Mouse (Mus musculus): ENCODE results near the gene Gabrr3.
A peak's percentile ranks its signal among the peaks of the same experiment; 100 is the strongest.
"Not testable (repeated sequence)": the region's sequence is repeated elsewhere in the genome, so short reads cannot be mapped to it uniquely, and the experiment has no call there.

The Gabrr3 gene

DNA sequence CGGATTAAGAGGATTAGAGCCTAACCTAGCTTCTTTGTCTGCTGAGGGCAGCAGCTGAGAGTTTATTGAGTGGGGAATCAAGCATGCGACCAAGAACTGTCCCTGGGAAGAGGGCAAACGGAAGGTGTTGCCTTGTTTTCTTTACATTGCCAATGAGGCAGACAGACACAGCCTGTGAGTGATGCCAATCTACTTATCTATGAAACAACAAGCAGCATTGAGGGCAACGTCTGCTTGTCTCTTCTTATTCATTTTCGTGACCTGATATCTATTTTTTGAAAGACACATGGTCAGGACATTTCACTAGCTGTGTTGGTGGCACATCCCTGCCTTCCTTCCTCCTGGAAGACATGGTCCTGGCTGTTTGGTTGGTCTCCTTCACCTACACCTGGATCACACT is at the start of gene Gabrr3:
Gene Gabrr3, plus strand, starts transcription at position 301 of the 400 bp plus-strand sequence.
- DNase-seq (ENCODE audit: low spot score): no peak

DNA sequence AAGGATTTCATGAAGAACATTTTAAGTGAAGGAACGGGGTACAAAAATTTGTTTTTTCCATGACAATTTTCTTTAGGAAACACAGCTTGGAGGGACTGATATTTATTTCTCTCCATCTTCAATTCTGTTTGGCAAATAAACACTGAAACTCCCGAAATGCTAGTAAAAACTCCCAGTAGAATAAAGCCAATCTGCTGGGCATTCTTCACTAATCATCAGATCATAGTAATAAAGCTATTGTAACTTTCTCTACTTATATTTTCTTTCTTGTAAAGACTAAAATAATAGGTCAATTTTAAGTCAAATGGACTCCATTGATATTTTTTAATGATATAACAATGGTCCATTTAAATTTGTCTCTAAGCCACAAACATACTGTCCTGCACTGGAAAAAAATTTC is 43.2 kb upstream of the Gabrr3 start, which contains the start of gene Olfr209:
Gene Olfr209, minus strand, starts transcription at position 101 of the 400 bp plus-strand sequence.
- DNase-seq (ENCODE audit: low spot score): no peak

DNA sequence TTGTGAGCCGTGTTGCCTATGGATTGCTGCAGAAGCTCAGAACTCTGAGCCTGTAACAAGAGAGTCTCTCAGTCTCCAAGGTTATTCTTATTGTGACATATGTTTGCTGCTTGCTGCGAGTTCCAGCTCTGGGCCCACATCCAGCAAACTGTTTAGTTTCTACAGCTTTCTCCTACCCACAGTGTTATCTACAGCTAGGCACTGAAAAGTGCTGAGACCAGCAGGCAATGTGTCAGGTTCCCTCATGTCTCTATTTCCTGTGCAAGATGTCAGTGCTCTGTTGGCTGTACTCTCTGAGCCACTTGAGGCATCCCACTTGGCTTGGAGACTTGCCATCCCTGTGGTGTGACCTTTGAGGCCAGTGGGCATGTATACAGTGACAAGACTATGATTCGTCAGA is 13.8 kb upstream of the Gabrr3 start:
- DNase-seq (ENCODE audit: low spot score): peak; percentile 16

DNA sequence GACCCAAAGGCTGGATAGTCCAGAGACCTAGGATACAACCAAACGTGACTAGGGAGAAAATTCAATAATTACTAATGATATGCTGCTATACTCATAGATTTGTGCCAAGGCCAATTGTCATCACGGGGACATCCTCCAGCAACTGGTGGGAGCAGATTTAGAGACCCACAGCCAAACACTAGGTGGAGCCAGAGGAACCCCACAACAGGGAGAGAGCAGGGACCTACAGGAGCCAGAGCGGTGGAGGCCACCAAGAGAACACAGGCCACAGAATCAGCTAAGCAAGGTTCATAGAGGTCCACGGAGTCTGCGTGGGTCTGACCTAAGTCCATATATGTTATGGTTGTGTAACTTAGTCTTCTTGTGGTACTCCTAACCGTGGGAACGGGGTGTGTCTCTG is 6.0 kb upstream of the Gabrr3 start:
- DNase-seq (ENCODE audit: low spot score): no peak

DNA sequence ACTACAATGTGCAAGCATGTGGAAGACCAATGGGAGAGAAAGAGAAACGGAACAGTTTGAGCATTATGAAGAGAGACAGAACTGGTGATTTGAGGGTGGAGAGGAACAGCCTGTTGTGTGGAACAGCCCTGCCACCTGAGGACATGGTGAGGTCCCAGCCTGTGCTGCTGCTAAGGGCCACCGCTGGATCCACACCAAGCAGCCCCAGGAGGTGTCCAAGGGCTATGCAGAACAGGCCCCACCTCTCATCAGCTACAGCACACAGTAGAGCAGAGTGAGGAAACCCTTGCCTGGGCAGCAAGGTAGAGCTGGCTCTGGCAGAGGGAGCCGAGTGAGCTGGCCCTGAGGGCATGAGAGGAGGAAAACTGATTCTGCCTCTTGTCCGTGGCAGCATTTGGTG is 5.1 kb upstream of the Gabrr3 start:
- no peak for DNase-seq (ENCODE audit: low spot score)

DNA sequence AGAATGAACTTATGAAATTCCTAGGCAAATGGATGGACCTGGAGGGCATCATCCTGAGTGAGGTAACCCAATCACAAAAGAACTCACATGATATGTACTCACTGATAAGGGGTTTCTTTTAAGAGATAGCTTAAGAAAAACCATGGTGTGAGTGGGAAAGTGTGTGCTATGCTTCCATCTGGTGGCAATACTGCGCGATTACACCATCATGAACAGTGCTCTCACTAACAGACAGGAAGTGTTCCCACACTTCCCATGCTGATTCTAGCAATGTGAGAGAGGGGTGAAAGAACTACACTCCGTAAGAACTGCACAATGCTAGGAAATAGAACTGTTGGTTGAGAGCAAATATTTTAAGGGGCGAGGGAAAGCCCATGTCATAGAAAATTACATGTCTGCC is 3.4 kb upstream of the Gabrr3 start:
- DNase-seq (ENCODE audit: low spot score): no peak

DNA sequence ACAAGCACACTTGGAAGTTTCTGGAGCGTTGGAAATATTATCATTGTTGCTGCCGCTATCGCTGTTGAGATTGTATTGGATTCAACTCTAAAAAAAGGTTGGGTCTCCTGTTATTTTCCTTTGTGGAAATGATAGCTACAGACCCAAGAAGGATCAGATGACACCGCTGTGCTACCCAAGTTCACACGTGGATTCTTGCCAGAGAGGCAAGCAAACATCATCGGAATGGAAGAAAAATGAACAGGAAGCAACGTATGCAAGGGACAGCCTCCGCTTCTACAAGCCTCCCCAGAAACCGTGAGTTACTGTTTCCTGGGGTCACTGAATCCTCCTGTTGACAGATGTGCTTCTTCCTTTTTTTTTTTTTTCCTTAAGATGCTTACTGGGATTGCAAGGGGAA is 2.3 kb upstream of the Gabrr3 start:
- DNase-seq (ENCODE audit: low spot score): no peak

DNA sequence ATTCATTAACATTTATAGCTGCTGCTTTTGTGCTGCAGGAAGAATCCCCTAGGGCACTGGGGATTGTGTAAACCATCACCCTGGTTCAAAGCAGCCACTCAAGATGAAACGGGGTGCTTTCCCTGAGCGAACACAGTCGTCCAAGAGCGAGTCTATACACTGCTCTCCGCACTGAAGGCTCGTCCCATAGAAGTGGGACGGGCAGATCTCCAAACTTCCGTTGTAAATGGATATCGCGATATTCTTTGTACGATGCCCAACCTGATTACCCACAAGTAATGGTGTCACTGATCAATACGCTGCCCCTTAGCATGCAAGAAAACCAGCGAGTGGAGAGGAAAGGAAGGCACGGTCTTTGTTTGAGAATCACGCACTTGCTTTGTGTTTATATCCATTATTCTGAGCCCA is 2.2 kb downstream of the Gabrr3 start:
- no peak for DNase-seq (ENCODE audit: low spot score)

DNA sequence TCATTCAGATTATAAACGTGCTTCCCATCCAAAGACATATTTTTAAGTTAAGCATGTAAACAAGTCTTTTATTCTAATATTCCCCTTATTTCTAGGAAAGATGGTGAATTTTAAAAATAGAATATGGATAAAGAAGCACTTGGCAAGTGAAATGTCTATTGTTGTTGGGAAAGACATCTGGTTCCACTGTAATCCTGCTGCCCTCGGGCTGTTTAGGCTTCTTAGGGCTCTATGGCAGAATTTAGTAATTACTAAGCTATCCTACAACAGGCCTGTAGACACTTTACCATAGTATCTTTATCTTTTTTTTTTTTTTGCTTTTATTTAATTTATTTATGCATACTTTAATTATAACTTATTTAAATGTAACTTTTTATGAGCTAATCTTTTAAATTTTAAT is 2.7 kb downstream of the Gabrr3 start:
- no peak for DNase-seq (ENCODE audit: low spot score)

DNA sequence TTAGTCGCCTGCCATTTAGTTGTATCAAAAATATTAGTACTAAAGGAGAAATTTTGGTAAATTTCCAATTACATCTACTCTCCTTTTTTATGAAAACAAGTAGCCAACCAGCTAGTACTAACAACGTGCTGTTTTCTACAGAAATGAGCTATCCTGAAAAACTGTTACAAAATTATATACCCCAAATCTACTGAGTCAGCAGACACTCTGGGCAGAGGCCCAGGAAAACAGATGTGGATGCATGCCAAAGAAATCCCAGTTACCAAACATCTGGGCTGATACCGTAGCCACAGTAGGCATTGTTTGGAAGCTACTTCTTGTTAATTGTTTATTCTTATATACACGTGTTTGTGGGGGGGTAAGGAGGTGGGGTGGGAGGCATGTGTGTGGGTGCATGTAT is 6.3 kb downstream of the Gabrr3 start:
- DNase-seq (ENCODE audit: low spot score): no peak

DNA sequence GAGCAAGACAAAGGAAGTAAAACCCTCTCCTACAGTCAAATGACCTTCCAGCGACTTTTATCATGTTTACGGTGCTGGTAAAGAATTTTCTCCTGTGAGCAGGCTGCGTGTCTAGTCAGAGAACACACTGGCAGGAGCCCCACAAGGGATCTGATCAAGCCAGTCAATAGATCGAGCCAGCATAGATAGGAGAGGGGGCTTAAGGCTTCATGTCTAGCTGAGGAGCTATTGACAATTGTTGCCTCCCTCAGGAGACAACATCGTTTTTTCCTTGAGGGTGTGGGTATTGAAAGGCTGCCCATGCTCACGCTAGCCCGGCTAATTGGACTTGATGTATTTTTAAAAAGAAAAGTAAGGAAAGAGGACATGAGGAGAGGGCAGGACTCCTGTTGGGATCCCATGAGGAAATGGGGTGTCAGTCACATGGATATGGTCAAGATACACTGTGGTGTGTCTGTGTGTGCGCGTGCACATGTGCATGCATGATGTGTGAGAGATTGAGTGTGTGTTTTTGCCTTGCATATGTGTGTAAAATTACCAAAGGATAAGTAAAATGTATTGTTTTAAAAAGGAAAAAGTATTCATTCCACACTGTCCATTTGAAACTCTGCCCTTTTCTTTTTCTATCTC is 13.2 kb downstream of the Gabrr3 start:
- no peak for DNase-seq (ENCODE audit: low spot score)

DNA sequence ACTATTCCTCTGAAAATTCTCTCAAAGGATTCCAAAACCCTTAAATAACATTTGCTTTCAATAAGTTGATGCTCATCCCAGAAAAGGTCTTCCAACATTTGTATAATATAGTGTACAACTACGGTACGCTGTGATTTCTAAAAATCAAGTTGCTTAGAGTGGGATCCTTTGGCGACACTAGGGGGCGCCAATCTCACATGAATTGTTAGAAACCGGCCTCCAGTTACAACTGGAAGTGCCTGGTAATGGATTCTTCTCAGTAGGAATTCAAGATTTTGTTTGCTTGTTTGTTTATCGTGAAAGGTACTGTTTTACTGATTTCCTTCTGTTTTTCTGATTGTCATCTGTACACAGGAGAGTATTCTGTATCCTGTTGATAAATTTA is 13.7 kb downstream of the Gabrr3 start:
- DNase-seq (ENCODE audit: low spot score): peak; percentile 59

DNA sequence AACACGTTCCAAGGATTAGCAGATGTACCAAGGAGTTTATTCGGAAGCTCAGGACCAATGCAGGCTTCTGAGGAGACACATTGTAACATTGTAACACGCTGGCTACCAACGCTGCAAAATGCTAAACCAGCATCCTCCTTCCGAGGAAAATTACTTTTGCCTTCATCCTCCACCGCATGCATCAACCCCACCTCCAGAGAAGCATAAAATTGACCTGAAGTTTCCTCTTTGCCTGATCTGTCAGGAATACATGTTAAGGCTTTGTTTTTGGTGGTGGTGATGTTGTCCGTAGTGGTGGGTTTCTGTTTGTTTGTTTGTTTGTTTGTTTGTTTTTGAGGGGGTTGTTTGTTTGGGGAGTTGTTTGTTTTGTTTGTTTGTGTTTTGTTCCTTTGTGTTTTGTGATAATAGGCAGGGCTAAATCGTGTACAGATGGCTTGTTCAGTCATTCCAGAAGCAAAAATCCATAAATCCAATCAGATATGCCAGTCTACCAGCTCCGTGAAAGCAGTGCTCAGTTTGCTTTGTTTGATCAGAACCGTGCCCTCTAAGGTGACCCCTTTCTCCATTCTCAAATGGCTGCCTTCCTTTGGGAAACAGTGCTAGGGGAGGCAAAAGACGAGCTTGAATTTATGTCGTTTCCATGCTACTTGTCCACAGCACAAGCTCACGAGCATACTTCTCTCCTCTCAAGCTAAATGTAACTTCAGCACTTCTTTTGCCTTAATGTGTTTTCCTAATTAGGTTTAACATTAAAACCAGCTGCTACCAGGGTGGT is 14.6 kb downstream of the Gabrr3 start:
- no peak for DNase-seq (ENCODE audit: low spot score)

DNA sequence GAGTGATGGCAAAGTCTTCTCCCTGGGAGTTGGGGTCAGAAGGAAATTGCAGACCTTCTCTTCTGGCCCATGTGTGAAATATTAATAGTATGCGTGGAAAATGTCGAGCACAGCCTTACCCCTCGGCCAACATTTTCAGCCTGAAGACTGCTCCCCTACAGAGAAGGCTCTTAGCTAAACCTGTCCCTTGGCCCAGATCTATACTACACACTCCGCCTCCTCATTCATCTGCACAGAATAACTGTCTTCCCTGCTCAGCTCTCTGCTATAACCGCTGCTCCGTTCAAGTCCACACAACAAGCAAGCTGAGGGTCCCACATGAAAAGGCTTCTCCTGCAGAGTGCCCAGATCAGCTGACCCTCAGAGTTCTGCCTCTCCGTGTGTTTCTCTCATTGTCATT is 20.8 kb downstream of the Gabrr3 start:
- no peak for DNase-seq (ENCODE audit: low spot score)

DNA sequence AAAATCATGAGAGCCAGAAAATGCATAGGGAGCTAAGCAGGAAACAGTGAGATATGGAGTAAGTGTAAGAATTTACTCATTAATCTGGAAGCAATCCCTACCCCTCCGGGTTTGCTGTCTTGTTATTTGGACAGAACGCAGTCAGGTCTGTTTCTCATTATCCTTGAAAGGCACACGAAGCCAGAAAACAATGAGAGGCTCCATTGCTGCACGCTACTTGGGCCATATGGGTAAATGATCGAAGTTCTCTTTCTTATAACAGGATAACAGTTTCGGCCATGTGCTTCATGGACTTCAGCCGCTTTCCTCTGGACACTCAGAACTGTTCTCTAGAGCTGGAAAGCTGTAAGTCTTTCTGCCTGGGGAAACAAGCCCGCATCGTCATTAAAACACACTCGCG is 26.0 kb downstream of the Gabrr3 start:
- no peak for DNase-seq (ENCODE audit: low spot score)

DNA sequence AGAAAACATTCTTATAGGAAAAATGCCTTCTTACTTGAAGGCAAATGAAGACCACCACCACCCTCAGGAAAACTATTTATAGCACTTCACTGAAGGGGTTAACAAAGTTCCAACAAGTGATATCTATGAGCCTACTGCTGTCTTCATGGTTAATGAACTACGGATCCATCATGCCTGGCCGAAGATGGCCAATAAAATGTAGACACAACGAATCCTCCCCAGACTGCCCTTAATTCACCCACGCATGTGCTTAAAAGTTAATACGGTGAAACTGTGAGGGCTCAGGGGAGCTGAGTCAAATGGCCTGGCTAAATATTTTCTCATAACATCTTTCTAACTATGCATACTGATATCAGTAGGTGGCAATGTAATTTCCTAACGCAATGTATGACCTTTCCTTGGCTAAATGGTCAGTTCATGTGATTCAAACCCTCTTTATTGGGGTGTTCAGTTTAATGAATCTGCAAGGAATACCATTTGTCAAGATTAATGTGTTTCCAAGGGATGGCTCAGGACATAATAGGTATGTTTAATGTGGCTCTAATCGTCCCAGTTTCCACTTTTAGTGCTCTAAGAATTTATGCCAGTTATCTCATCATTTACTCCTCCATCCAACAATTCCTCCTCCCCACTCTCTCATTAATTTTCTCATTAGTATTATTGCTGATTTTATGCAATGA is 37.9 kb downstream of the Gabrr3 start:
- DNase-seq (ENCODE audit: low spot score): no peak

DNA sequence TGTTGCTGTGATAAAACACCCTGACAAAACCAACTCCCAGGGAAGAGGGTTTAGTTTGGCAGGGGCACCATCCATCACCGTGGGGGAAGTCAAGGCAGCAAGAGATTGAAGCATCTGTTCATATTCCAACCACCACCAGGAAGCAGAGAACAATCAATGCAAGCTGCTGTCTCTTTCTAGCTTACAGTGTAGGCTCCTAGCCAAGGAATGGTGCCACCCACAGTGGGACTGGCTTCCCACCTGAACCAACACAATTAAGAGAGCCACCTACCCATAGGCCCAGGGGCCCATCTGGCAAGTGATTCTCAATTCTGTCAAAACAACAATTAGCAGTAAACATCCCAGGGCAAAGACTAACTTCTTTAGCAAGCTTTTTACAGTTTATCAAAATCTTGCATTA is 41.0 kb downstream of the Gabrr3 start:
- DNase-seq (ENCODE audit: low spot score): peak; percentile 6

DNA sequence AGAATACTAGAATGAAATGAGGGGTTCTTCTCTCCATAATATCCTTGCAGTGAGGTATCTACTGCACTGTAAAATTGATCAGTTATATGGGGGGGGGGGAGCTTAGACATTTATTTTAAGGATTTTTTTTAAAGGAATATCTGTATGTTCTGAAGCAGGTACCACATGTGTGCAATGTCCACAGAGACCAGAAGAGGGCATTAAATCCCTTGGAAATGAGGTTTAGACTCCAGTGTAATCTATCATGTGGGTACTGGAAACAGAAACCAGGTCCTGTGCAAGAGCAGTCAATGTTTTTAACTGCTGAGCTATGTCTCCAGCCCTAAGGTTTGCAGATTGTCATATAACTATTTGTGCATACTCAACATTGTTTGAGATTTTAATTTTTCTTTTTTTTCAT is 42.0 kb downstream of the Gabrr3 start:
- no peak for DNase-seq (ENCODE audit: low spot score)

DNA sequence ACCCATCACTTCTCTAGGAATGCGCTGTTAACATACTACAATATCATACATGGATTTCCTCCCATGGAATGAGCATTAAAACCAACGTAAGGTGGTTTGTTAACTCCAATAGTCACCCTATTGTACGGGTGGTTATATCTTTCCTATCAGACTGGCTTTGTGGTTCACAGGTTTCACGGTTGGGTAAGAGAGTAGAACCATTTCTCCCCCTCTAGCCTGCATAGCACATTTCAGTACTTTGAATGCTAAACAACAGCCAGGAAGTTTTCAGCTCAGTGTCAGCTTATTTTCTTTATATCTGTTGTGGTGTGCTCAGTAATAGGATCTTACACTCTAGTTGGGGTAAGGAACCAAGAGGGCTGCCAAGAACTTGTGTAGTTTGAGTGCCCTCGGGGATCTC is 44.7 kb downstream of the Gabrr3 start:
- no peak for DNase-seq (ENCODE audit: low spot score)

DNA sequence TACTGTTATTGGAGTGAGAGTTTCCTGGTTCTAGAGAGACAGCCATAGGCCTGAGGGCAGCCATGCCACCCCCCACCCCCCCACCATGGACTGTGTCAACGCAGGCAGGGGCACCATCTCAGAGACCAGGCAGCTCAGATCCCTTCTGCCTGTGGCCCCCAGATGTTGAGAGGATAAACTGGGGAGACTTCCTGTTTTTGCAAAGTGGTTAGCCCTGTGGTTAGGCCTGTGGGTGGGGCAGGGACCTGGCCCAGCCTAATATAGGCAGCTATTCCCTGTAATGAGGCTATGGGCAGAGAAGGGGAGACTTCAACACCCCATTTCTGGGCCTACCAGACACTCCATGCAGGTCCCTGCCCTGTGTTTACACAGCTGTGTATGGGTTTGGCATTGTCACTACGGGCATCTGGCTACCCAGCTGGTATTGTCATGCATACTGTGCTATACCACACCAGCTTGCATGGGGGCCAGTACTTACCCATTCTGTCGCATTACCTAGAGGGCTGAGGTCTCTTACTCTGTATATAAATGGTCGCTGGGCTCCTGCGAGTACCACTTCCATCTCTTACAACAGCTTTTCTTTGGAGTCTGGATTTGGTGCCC is 52.2 kb downstream of the Gabrr3 start:
- not testable (repeated sequence) for DNase-seq (ENCODE audit: low spot score)

DNA sequence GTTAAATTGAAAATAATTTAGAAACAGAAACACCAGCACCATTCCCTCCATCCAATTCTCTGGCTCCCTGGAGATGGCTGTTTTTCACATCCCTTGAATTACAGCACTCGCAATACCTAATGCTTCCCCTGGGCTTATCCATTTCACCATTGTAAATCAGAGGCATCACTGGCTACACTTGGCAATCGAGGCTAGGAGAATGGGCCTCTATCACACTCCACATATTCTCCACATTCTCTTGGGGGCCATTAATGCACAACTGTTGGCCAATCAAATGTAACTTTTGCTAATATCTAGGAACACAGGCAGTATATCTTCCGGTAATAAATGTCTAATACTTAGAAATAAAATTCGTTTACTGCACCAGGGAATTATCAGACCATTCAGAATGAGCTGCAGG is 56.4 kb downstream of the Gabrr3 start:
- no peak for DNase-seq (ENCODE audit: low spot score)

DNA sequence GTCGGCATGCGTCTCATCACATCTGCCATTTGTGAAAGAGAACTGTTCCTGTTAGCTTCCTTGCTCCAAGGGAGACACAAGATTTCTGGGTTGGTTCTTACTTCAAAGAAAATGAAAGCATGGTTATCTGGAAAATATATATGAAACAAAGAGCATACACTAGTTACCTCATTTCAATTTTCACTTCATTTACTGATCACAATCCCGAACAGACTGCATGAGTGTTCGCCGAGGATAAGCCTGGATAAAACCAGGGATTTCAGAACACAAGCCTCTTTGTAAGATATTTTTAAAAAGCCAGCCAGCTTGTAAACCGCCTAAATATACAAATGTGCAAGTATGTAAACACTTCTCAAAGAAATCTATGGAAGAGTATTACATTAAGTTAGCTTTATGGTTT is 56.8 kb downstream of the Gabrr3 start:
- no peak for DNase-seq (ENCODE audit: low spot score)

DNA sequence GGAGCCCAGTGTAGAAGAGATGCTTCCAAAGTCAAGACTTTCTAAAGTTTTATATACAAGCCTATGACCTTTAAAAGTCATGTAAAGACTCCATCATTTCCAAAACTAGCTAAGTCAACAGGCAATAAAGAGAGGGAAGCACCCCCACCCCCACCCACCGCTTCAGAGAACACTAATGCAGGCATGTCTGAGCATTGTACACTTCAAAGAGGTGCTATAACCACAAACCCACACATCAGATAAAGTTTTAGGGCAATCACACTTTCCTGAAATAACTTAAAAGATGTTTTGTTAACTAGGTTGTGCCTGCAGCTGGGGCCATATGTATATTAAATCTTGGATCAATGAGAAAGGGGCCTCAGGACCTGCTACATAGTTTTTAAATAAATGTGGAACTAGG is 62.7 kb downstream of the Gabrr3 start:
- no peak for DNase-seq (ENCODE audit: low spot score)
